Mouse (Mus musculus) liver, embryonic 13.5 days (tissue): ENCODE measurements around the gene S100a13. TPM values are rescaled to one million over a fixed set of nuclear protein-coding genes. Genes with fewer than 3 reads are reported as not detected.

Experiments used
- polyA plus RNA-seq: library from polyadenylated mRNA; unstranded; fragments of >200 nt; fragmentation: Nextera tagmentation; extraction: Ambion mirVana; gene quantifications from 2 replicates; pipeline ENCODE4 v1.2.1, GENCODE M21; 2015

Gene S100a13
- polyA plus RNA-seq, 1 experiment from 2014 or later, result 20.6 TPM

Other genes with a start within 250 kb of the S100a13 start
- gene Dennd4b, start 249.2 kb upstream of the S100a13 start, polyA plus RNA-seq, result 1.6 and 2.0 TPM in 2 replicates
- gene Gatad2b, start 221.3 kb upstream of the S100a13 start, polyA plus RNA-seq, result 3.7 and 4.0 TPM in 2 replicates
- gene Slc27a3, start 124.5 kb upstream of the S100a13 start, polyA plus RNA-seq, result 1.5 and 1.6 TPM in 2 replicates
- gene Ints3, start 80.8 kb upstream of the S100a13 start, polyA plus RNA-seq, result 10.0 and 11.7 TPM in 2 replicates
- gene Npr1, start 48.6 kb upstream of the S100a13 start, polyA plus RNA-seq, result 4.0 TPM in 2 replicates
- 75.0 and 85.0 TPM in 2 replicates for gene Ilf2, start 38.3 kb upstream of the S100a13 start, polyA plus RNA-seq
- gene Snapin, start 23.4 kb upstream of the S100a13 start, polyA plus RNA-seq, result 21.2 and 22.9 TPM in 2 replicates
- 65.8 and 72.5 TPM in 2 replicates for gene Chtop, start 4.9 kb upstream of the S100a13 start, polyA plus RNA-seq
- 14.7 and 16.0 TPM in 2 replicates for gene S100a1, start within 50 bp of the S100a13 start, polyA plus RNA-seq
- not detected in 2 replicates for gene S100a14, start 12.4 kb downstream of the S100a13 start, polyA plus RNA-seq
- 26.4 and 27.4 TPM in 2 replicates for gene S100a16, start 22.8 kb downstream of the S100a13 start, polyA plus RNA-seq
- not detected in 2 replicates for gene S100a3, start 46.1 kb downstream of the S100a13 start, polyA plus RNA-seq
- gene S100a2, start 75.8 kb downstream of the S100a13 start, polyA plus RNA-seq, result not detected in 2 replicates
- not detected in 2 replicates for gene Gm42674, start 87.5 kb downstream of the S100a13 start, polyA plus RNA-seq
- gene S100a4, start 89.3 kb downstream of the S100a13 start, polyA plus RNA-seq, result 0.58 and 0.59 TPM in 2 replicates
- gene S100a5, start 94.1 kb downstream of the S100a13 start, polyA plus RNA-seq, result not detected in 2 replicates
- gene S100a6, start 98.4 kb downstream of the S100a13 start, polyA plus RNA-seq, result 6.1 and 7.2 TPM in 2 replicates
- not detected in 2 replicates for gene S100a7a, start 139.6 kb downstream of the S100a13 start, polyA plus RNA-seq
- gene S100a8, start 154.5 kb downstream of the S100a13 start, polyA plus RNA-seq, result 354 and 390 TPM in 2 replicates
- 208 and 228 TPM in 2 replicates for gene S100a9, start 181.3 kb downstream of the S100a13 start, polyA plus RNA-seq
- gene Pglyrp4, start 212.5 kb downstream of the S100a13 start, polyA plus RNA-seq, result not detected in 2 replicates